In genomic region chr3:79179499-79180053, GRCm38 (mm10) we compare ENCODE assay signal across 10 mouse cellular contexts.
DNase-seq lines count a peak whose midpoint lies in the region; ATAC-seq and TF ChIP-seq lines count a peak whose summit lies in the region.
"Had no signal": no experiment of that assay in that cellular context is flagged by ENCODE, and none has a peak within 500 bp of the region (broad histone marks: within the 10 kb centered on the region; RNA-seq: fewer than 3 reads in every experiment).

No protein-coding gene starts in this region.

- no peak overlapping the region for H3K4me3 ChIP-seq in embryonic facial prominence, embryonic 11.5 days (ENCODE audit: low read depth, low read length)
- no peak overlapping the region for H3K4me3 ChIP-seq in embryonic facial prominence, embryonic 10.5 days
- no peak overlapping the region for H3K4me3 ChIP-seq in kidney, postnatal 0 days (replicated peaks; ENCODE audit: low read depth, low read length)
- H3K4me3 ChIP-seq in neural tube, embryonic 13.5 days = no peak overlapping the region
- H3K4me3 ChIP-seq in neural tube, embryonic 15.5 days (replicated peaks) = no peak overlapping the region
- H3K4me3 ChIP-seq: kidney, embryonic 15.5 days had no signal

- no peak for DNase-seq in embryonic facial prominence, embryonic 11.5 days (ENCODE audit: low spot score)
- no peak for DNase-seq in embryonic facial prominence, embryonic 10.5 days (ENCODE audit: low spot score)
- no peak for DNase-seq in kidney, postnatal 0 days (ENCODE audit: low spot score)
- DNase-seq in kidney, adult 9 months = no peak
- DNase-seq in thymus, postnatal 0 days (ENCODE audit: low spot score) = no peak
- DNase-seq in ovary, postnatal 36 days (ENCODE audit: low spot score) = no peak
- DNase-seq: cerebellum, postnatal 25 days had no signal

- H3K4me1 ChIP-seq in embryonic facial prominence, embryonic 11.5 days (ENCODE audit: control insufficient read depth, insufficient read depth, low read length) = 0 out of 2 replicates have a peak, but pooled peaks cover 4% of the 10 kb centered on the region
- H3K4me1 ChIP-seq in embryonic facial prominence, embryonic 10.5 days = peaks cover 52% of the 10 kb centered on the region
- H3K4me1 ChIP-seq in kidney, postnatal 0 days (replicated peaks; ENCODE audit: insufficient read depth, low read length) = peaks cover 20% of the 10 kb centered on the region
- H3K4me1 ChIP-seq in neural tube, embryonic 13.5 days (replicated peaks) = peaks cover 52% of the 10 kb centered on the region
- H3K4me1 ChIP-seq in neural tube, embryonic 15.5 days = peaks cover 43% of the 10 kb centered on the region

- no peaks in the 10 kb centered on the region for H3K9me3 ChIP-seq in embryonic facial prominence, embryonic 11.5 days (replicated peaks; ENCODE audit: control insufficient read depth, low read length)
- no peaks in the 10 kb centered on the region for H3K9me3 ChIP-seq in embryonic facial prominence, embryonic 10.5 days
- no peaks in the 10 kb centered on the region for H3K9me3 ChIP-seq in kidney, postnatal 0 days (replicated peaks; ENCODE audit: low read length)
- H3K9me3 ChIP-seq in neural tube, embryonic 13.5 days = no peaks in the 10 kb centered on the region
- H3K9me3 ChIP-seq in neural tube, embryonic 15.5 days (replicated peaks) = no peaks in the 10 kb centered on the region
- H3K9me3 ChIP-seq: kidney, embryonic 15.5 days had no signal

- H3K27ac ChIP-seq in embryonic facial prominence, embryonic 11.5 days (replicated peaks; ENCODE audit: low read depth, low read length) = no peak overlapping the region
- no peak overlapping the region for H3K27ac ChIP-seq in embryonic facial prominence, embryonic 10.5 days (replicated peaks)
- H3K27ac ChIP-seq in kidney, postnatal 0 days = no peak overlapping the region
- H3K27ac ChIP-seq in neural tube, embryonic 13.5 days (replicated peaks) = no peak overlapping the region
- no peak overlapping the region for H3K27ac ChIP-seq in neural tube, embryonic 15.5 days (replicated peaks)

- WGBS in embryonic facial prominence, embryonic 11.5 days = 88% methylated on average over 2 of the region's 2 CpGs
- 89% methylated on average over 2 of the region's 2 CpGs for WGBS in embryonic facial prominence, embryonic 10.5 days
- WGBS in kidney, postnatal 0 days = 89% methylated on average over 2 of the region's 2 CpGs
- 97% methylated on average over 2 of the region's 2 CpGs for WGBS in neural tube, embryonic 13.5 days
- WGBS in neural tube, embryonic 15.5 days = 99% methylated on average over 2 of the region's 2 CpGs

- no peak overlapping the region for H3K4me2 ChIP-seq in embryonic facial prominence, embryonic 11.5 days (ENCODE audit: low read depth, low read length)
- H3K4me2 ChIP-seq in kidney, postnatal 0 days (ENCODE audit: low read length) = peak overlapping the region; percentile 38; the same call in 1 of the 2 replicates
- H3K4me2 ChIP-seq in neural tube, embryonic 13.5 days = no peak overlapping the region
- no peak overlapping the region for H3K4me2 ChIP-seq in neural tube, embryonic 15.5 days
- H3K4me2 ChIP-seq: kidney, embryonic 15.5 days had no signal

- ATAC-seq in embryonic facial prominence, embryonic 11.5 days (replicated peaks; ENCODE audit: insufficient number of reproducible peaks, low FRiP score, low TSS enrichment, low read depth) = peak; percentile 69; the same call in 1 of the 2 replicates
- no peak for ATAC-seq in kidney, postnatal 0 days (replicated peaks; ENCODE audit: low FRiP score, low read depth)
- ATAC-seq in neural tube, embryonic 13.5 days (ENCODE audit: low read depth) = peak; percentile 42; the same call in 1 of the 2 replicates
- no peak for ATAC-seq in neural tube, embryonic 15.5 days (ENCODE audit: low FRiP score)

- no peak overlapping the region; the same call in 1 of the 2 replicates for H3K9ac ChIP-seq in embryonic facial prominence, embryonic 11.5 days (replicated peaks; ENCODE audit: low read length)
- H3K9ac ChIP-seq in kidney, postnatal 0 days (ENCODE audit: low read depth, low read length) = no peak overlapping the region; the same call in 1 of the 2 replicates
- H3K9ac ChIP-seq in neural tube, embryonic 13.5 days = no peak overlapping the region
- no peak overlapping the region for H3K9ac ChIP-seq in neural tube, embryonic 15.5 days (replicated peaks)
- H3K9ac ChIP-seq: kidney, embryonic 15.5 days had no signal

- no peaks in the 10 kb centered on the region for H3K27me3 ChIP-seq in embryonic facial prominence, embryonic 11.5 days (ENCODE audit: control insufficient read depth, insufficient read depth, low read length)
- no peaks in the 10 kb centered on the region for H3K27me3 ChIP-seq in embryonic facial prominence, embryonic 10.5 days (replicated peaks; ENCODE audit: low read depth, poor library complexity, severe bottlenecking)
- H3K27me3 ChIP-seq in kidney, postnatal 0 days (ENCODE audit: insufficient read depth, low read length) = no peaks in the 10 kb centered on the region
- no peaks in the 10 kb centered on the region for H3K27me3 ChIP-seq in neural tube, embryonic 13.5 days
- H3K27me3 ChIP-seq in neural tube, embryonic 15.5 days (replicated peaks) = no peaks in the 10 kb centered on the region
- H3K27me3 ChIP-seq: kidney, embryonic 15.5 days had no signal

- TF ChIP-seq CTCF in kidney, postnatal 0 days (IDR thresholded peaks at IDR 0.05; ENCODE audit: low read depth) = no peak

- H3K36me3 ChIP-seq in embryonic facial prominence, embryonic 11.5 days (replicated peaks; ENCODE audit: control insufficient read depth, insufficient read depth, low read depth, low read length) = no peaks in the 10 kb centered on the region
- no peaks in the 10 kb centered on the region for H3K36me3 ChIP-seq in embryonic facial prominence, embryonic 10.5 days (replicated peaks)
- no peaks in the 10 kb centered on the region for H3K36me3 ChIP-seq in kidney, postnatal 0 days (ENCODE audit: insufficient read depth, low read length)
- H3K36me3 ChIP-seq in neural tube, embryonic 13.5 days = no peaks in the 10 kb centered on the region
- H3K36me3 ChIP-seq in neural tube, embryonic 15.5 days = no peaks in the 10 kb centered on the region
- H3K36me3 ChIP-seq: kidney, embryonic 15.5 days had no signal

Comparison
In these comparisons a context has a peak if more than half of its experiments do, and no peak if none do; other contexts are left out.
1. ATAC-seq: peak in embryonic facial prominence, embryonic 11.5 days (single experiment) and neural tube, embryonic 13.5 days (single experiment); none in kidney, postnatal 0 days (single experiment) and neural tube, embryonic 15.5 days (single experiment).